Mouse (Mus musculus): ENCODE measurements at regions not wholly inside any gene's neighbourhood (a gene's known extent, or its start where the extent isn't known, plus 50 kb on each side); places are given as distances from the start of the nearest gene placed in this dataset.
A peak's percentile ranks its signal among the peaks of the same experiment; 100 is the strongest.

- DNase-seq (ENCODE audit: low spot score) = no peak
- no peaks in the 10 kb centered on the region for H3K36me3 ChIP-seq (replicated peaks; ENCODE audit: control insufficient read depth, insufficient read depth, low read depth, low read length)
- H3K27ac ChIP-seq (replicated peaks; ENCODE audit: low read depth, low read length) = no peak overlapping the region
- no peak for ATAC-seq (replicated peaks; ENCODE audit: insufficient number of reproducible peaks, low FRiP score, low TSS enrichment, low read depth)
- H3K4me3 ChIP-seq (ENCODE audit: low read depth, low read length) = no peak overlapping the region
- H3K9ac ChIP-seq (replicated peaks; ENCODE audit: low read length) = no peak overlapping the region
- WGBS = 88% methylated on average over 10 of the region's 10 CpGs
- no peaks in the 10 kb centered on the region for H3K9me3 ChIP-seq (replicated peaks; ENCODE audit: control insufficient read depth, low read length)
- no peaks in the 10 kb centered on the region for H3K4me1 ChIP-seq (ENCODE audit: control insufficient read depth, insufficient read depth, low read length)
- no peak overlapping the region for H3K4me2 ChIP-seq (ENCODE audit: low read depth, low read length)
- no peaks in the 10 kb centered on the region for H3K27me3 ChIP-seq (ENCODE audit: control insufficient read depth, insufficient read depth, low read length)
Measured at GRCm38 (mm10) chr10:45763160-45763955, 185.7 kb downstream of the Hace1 start.

DNA sequence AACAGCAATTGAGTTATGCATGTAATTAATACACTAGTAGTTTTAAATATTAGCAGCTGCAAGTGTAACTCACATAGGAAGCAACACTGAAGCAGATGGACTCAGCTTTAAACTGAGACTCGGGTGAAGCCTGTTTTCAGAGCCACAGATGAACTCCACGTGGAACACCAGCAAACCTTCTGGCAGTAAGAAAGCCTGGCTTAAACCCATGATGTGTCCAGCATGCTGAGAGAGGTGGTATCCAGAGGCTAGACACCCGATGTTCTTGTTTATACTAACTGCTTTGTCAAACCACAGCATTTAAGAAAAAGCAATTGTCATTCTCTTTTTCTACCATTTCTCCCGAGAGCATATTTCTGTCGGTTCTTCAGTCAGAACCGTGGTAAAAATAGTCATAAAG, 202.1 kb downstream of the Hace1 start:
- Histone ChIP-seq H3K4me2 (ENCODE audit: low read depth, low read length) (no peak overlapping the region), H3K36me3 (replicated peaks; ENCODE audit: control insufficient read depth, insufficient read depth, low read depth, low read length) (no peaks in the 10 kb centered on the region), H3K27ac (replicated peaks; ENCODE audit: low read depth, low read length) (no peak overlapping the region), H3K4me1 (ENCODE audit: control insufficient read depth, insufficient read depth, low read length) (no peaks in the 10 kb centered on the region; the same call in none of the 2 replicates), H3K4me3 (ENCODE audit: low read depth, low read length) (no peak overlapping the region), H3K27me3 (ENCODE audit: control insufficient read depth, insufficient read depth, low read length) (no peaks in the 10 kb centered on the region), H3K9ac (replicated peaks; ENCODE audit: low read length) (no peak overlapping the region), H3K9me3 (replicated peaks; ENCODE audit: control insufficient read depth, low read length) (no peaks in the 10 kb centered on the region)
- 15% methylated on average over 6 of the region's 6 CpGs for WGBS
- DNase-seq (ENCODE audit: low spot score) (peak; percentile 37), ATAC-seq (replicated peaks; ENCODE audit: insufficient number of reproducible peaks, low FRiP score, low TSS enrichment, low read depth) (no peak)

GRCm38 (mm10) chr10:45783026-45783425, 205.4 kb downstream of the Hace1 start:
- 19% methylated on average over 5 of the region's 5 CpGs for WGBS
- Histone ChIP-seq H3K4me2 (ENCODE audit: low read depth, low read length) (no peak overlapping the region), H3K27ac (replicated peaks; ENCODE audit: low read depth, low read length) (no peak overlapping the region), H3K9ac (replicated peaks; ENCODE audit: low read length) (no peak overlapping the region), H3K36me3 (replicated peaks; ENCODE audit: control insufficient read depth, insufficient read depth, low read depth, low read length) (no peaks in the 10 kb centered on the region), H3K9me3 (replicated peaks; ENCODE audit: control insufficient read depth, low read length) (no peaks in the 10 kb centered on the region), H3K27me3 (ENCODE audit: control insufficient read depth, insufficient read depth, low read length) (no peaks in the 10 kb centered on the region), H3K4me3 (ENCODE audit: low read depth, low read length) (no peak overlapping the region), H3K4me1 (ENCODE audit: control insufficient read depth, insufficient read depth, low read length) (no peaks in the 10 kb centered on the region; the same call in none of the 2 replicates)
- no peak for ATAC-seq (replicated peaks; ENCODE audit: insufficient number of reproducible peaks, low FRiP score, low TSS enrichment, low read depth)
- no peak for DNase-seq (ENCODE audit: low spot score)

- no peak overlapping the region for H3K4me3 ChIP-seq (ENCODE audit: low read depth, low read length)
- H3K9ac ChIP-seq (replicated peaks; ENCODE audit: low read length) = no peak overlapping the region
- no peaks in the 10 kb centered on the region for H3K36me3 ChIP-seq (replicated peaks; ENCODE audit: control insufficient read depth, insufficient read depth, low read depth, low read length)
- H3K9me3 ChIP-seq (replicated peaks; ENCODE audit: control insufficient read depth, low read length) = no peaks in the 10 kb centered on the region
- H3K4me1 ChIP-seq (ENCODE audit: control insufficient read depth, insufficient read depth, low read length) = no peaks in the 10 kb centered on the region; the same call in none of the 2 replicates
- 6% methylated on average over 11 of the region's 11 CpGs for WGBS
- H3K4me2 ChIP-seq (ENCODE audit: low read depth, low read length) = no peak overlapping the region
- peak overlapping the region; percentile 14; the same call in 1 of the 2 replicates for H3K27ac ChIP-seq (replicated peaks; ENCODE audit: low read depth, low read length)
- H3K27me3 ChIP-seq (ENCODE audit: control insufficient read depth, insufficient read depth, low read length) = no peaks in the 10 kb centered on the region
- ATAC-seq (replicated peaks; ENCODE audit: insufficient number of reproducible peaks, low FRiP score, low TSS enrichment, low read depth) = peak; percentile 20; the same call in 1 of the 2 replicates
- DNase-seq (ENCODE audit: low spot score) = peak; percentile 61
Measured at GRCm38 (mm10) chr10:45783461-45784149, 206.0 kb downstream of the Hace1 start.

DNA sequence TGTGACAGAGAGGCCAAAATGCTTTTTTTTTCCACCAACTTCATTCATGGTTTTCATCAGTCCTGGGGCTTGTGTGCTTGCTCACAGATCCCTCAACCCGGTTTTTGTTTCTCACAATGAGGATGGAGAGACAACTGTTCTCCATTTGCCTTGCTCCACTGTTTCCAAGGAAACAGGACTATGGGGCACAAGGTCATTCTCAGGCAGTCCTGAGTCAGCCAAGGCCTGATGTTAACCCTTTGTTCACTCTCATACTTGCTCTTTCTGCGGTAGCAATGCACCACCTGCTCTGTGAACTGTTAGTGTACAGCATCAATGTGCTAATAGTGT, 206.5 kb downstream of the Hace1 start:
- no peaks in the 10 kb centered on the region; the same call in none of the 2 replicates for H3K4me1 ChIP-seq (ENCODE audit: control insufficient read depth, insufficient read depth, low read length)
- ATAC-seq (replicated peaks; ENCODE audit: insufficient number of reproducible peaks, low FRiP score, low TSS enrichment, low read depth) = peak; percentile 77; the same call in 1 of the 2 replicates
- no peaks in the 10 kb centered on the region for H3K9me3 ChIP-seq (replicated peaks; ENCODE audit: control insufficient read depth, low read length)
- no peak overlapping the region for H3K4me3 ChIP-seq (ENCODE audit: low read depth, low read length)
- 3% methylated on average over 2 of the region's 2 CpGs for WGBS
- peak overlapping the region; percentile 14; the same call in 1 of the 2 replicates for H3K27ac ChIP-seq (replicated peaks; ENCODE audit: low read depth, low read length)
- H3K36me3 ChIP-seq (replicated peaks; ENCODE audit: control insufficient read depth, insufficient read depth, low read depth, low read length) = no peaks in the 10 kb centered on the region
- no peak overlapping the region for H3K9ac ChIP-seq (replicated peaks; ENCODE audit: low read length)
- H3K27me3 ChIP-seq (ENCODE audit: control insufficient read depth, insufficient read depth, low read length) = no peaks in the 10 kb centered on the region
- peak; percentile 75 for DNase-seq (ENCODE audit: low spot score)
- no peak overlapping the region for H3K4me2 ChIP-seq (ENCODE audit: low read depth, low read length)

GRCm38 (mm10) chr10:45784575-45784974, 206.9 kb downstream of the Hace1 start:
- H3K36me3 ChIP-seq (replicated peaks; ENCODE audit: control insufficient read depth, insufficient read depth, low read depth, low read length) = no peaks in the 10 kb centered on the region
- ATAC-seq (replicated peaks; ENCODE audit: insufficient number of reproducible peaks, low FRiP score, low TSS enrichment, low read depth) (no peak), DNase-seq (ENCODE audit: low spot score) (no peak)
- no peaks in the 10 kb centered on the region for H3K27me3 ChIP-seq (ENCODE audit: control insufficient read depth, insufficient read depth, low read length)
- H3K4me2 ChIP-seq (ENCODE audit: low read depth, low read length) = no peak overlapping the region
- H3K9ac ChIP-seq (replicated peaks; ENCODE audit: low read length) = no peak overlapping the region
- H3K9me3 ChIP-seq (replicated peaks; ENCODE audit: control insufficient read depth, low read length) = no peaks in the 10 kb centered on the region
- H3K4me3 ChIP-seq (ENCODE audit: low read depth, low read length) = no peak overlapping the region
- WGBS = 62% methylated on average over 4 of the region's 4 CpGs
- H3K4me1 ChIP-seq (ENCODE audit: control insufficient read depth, insufficient read depth, low read length) = no peaks in the 10 kb centered on the region; the same call in none of the 2 replicates
- no peak overlapping the region for H3K27ac ChIP-seq (replicated peaks; ENCODE audit: low read depth, low read length)

DNA sequence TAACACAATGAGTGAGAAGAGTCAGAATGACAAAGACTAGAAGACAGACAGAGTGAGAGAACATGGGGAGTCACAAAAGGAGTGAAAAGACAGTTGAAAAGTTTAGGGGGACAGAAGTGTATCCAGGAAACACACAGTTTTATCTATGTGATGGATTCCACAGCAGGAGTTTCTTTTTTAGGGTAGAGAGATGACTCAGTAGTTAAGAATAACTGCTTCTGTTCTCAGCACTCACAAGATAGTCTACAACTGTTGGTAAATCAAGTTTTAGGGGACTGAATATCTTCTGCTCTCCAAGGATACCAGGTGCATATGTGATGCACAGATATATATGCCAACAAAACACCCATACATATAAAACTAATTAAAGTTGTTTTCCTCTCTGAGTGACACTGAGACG, 210.7 kb downstream of the Hace1 start:
- no peak overlapping the region for H3K4me3 ChIP-seq (ENCODE audit: low read depth, low read length)
- H3K9me3 ChIP-seq (replicated peaks; ENCODE audit: control insufficient read depth, low read length) = no peaks in the 10 kb centered on the region
- H3K9ac ChIP-seq (replicated peaks; ENCODE audit: low read length) = no peak overlapping the region
- DNase-seq (ENCODE audit: low spot score) = no peak
- H3K4me1 ChIP-seq (ENCODE audit: control insufficient read depth, insufficient read depth, low read length) = no peaks in the 10 kb centered on the region; the same call in 1 of the 2 replicates
- ATAC-seq (replicated peaks; ENCODE audit: insufficient number of reproducible peaks, low FRiP score, low TSS enrichment, low read depth) = no peak
- H3K27ac ChIP-seq (replicated peaks; ENCODE audit: low read depth, low read length) = no peak overlapping the region
- H3K4me2 ChIP-seq (ENCODE audit: low read depth, low read length) = no peak overlapping the region
- H3K36me3 ChIP-seq (replicated peaks; ENCODE audit: control insufficient read depth, insufficient read depth, low read depth, low read length) = no peaks in the 10 kb centered on the region
- whole genome bisulfite sequencing = 70% methylated on average over 1 of the region's 1 CpGs
- no peaks in the 10 kb centered on the region for H3K27me3 ChIP-seq (ENCODE audit: control insufficient read depth, insufficient read depth, low read length)

DNA sequence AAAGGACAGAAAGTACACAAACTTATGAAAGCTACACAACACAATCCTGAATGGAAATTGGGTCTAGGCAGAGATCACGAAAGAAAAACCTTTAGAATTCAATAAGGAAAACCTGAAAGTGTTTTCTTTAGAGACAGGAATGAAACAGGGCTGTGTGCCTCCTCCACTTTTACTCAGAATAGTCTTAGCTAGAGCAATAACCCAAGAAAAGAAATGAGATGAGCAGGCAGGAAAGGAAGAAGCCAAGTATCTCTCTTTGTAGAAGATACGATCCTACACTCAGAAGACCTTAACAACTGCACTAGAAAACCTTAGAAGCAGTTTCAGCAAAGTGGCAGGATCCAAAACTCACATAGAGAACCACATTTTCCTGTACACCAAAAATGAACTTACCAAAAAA, 218.0 kb downstream of the Hace1 start:
- H3K4me1 ChIP-seq (ENCODE audit: control insufficient read depth, insufficient read depth, low read length) = no peaks in the 10 kb centered on the region
- H3K27ac ChIP-seq (replicated peaks; ENCODE audit: low read depth, low read length) = no peak overlapping the region
- no peaks in the 10 kb centered on the region for H3K36me3 ChIP-seq (replicated peaks; ENCODE audit: control insufficient read depth, insufficient read depth, low read depth, low read length)
- H3K9me3 ChIP-seq (replicated peaks; ENCODE audit: control insufficient read depth, low read length) = no peaks in the 10 kb centered on the region
- no peak for ATAC-seq (replicated peaks; ENCODE audit: insufficient number of reproducible peaks, low FRiP score, low TSS enrichment, low read depth)
- H3K27me3 ChIP-seq (ENCODE audit: control insufficient read depth, insufficient read depth, low read length) = no peaks in the 10 kb centered on the region
- no peak overlapping the region for H3K4me2 ChIP-seq (ENCODE audit: low read depth, low read length)
- 88% methylated on average over 2 of the region's 2 CpGs for WGBS
- H3K9ac ChIP-seq (replicated peaks; ENCODE audit: low read length) = no peak overlapping the region
- H3K4me3 ChIP-seq (ENCODE audit: low read depth, low read length) = no peak overlapping the region
- no peak for DNase-seq (ENCODE audit: low spot score)
